Mouse (Mus musculus) bone marrow, adult 2 months (tissue): Measurements from ENCODE around the gene Bicral.

Source experiments
- CTCF ChIP-seq: fragments of 200-500 bp; IDR thresholded peaks from 2 replicates; pipeline ENCODE4 v1.5.1; 2011; ENCODE audit warnings: low read length, control low read depth; ENCODE audit not compliant: control insufficient read depth, insufficient read depth
- POLR2A ChIP-seq: fragments of 200-500 bp; IDR thresholded peaks from 2 replicates; pipeline ENCODE4 v1.6.1; 2011; ENCODE audit warnings: low read depth, mild to moderate bottlenecking, control low read depth, low read length, borderline replicate concordance; ENCODE audit not compliant: control insufficient read depth

- no peak for TF ChIP-seq CTCF
- TF ChIP-seq POLR2A: no peak
Measured at GRCm38 (mm10) chr17:46797386-46797785, 60.9 kb downstream of the Bicral start.
